Mouse (Mus musculus): Measurements from ENCODE around the gene Rars2. TPM values are rescaled to one million over a fixed set of nuclear protein-coding genes. Genes with fewer than 3 reads are reported as not detected.

Rars2 gene
- total and polyA plus RNA-seq, 2 experiments from 2014 or later = 11.0 to 45.8 TPM

- Histone ChIP-seq H3K9ac (replicated peaks; ENCODE audit: low read length) (peak overlapping the region; percentile 73; the same call in 1 of the 2 replicates), H3K36me3 (ENCODE audit: insufficient read depth, low read length) (no peaks in the 10 kb centered on the region), H3K4me3 (ENCODE audit: low read length) (peak overlapping the region; percentile 65), H3K27ac (peak overlapping the region; percentile 45; the same call in 1 of the 2 replicates), H3K27me3 (ENCODE audit: insufficient read depth, low read length) (no peaks in the 10 kb centered on the region), H3K4me2 (ENCODE audit: low read depth, low read length) (peak overlapping the region; percentile 82), H3K4me1 (ENCODE audit: insufficient read depth, low read length) (peaks cover 17% of the 10 kb centered on the region), H3K9me3 (ENCODE audit: low read length) (no peaks in the 10 kb centered on the region)
- 47% methylated on average over 8 of the region's 8 CpGs for WGBS
- DNase-seq (ENCODE audit: low spot score) (no peak), ATAC-seq (no peak)
- no peak for TF ChIP-seq CTCF (IDR thresholded peaks at IDR 0.05; ENCODE audit: low read depth)
These were observed 1.4 kb downstream of the Rars2 start for GRCm38 (mm10) chr4:34616146-34616545.

GRCm38 (mm10) chr4:34625556-34625955, 10.8 kb downstream of the Rars2 start:
- 95% methylated on average over 4 of the region's 4 CpGs for WGBS
- TF ChIP-seq CTCF (IDR thresholded peaks at IDR 0.05; ENCODE audit: low read depth) = no peak
- Histone ChIP-seq H3K27ac (no peak overlapping the region), H3K9me3 (ENCODE audit: low read length) (no peaks in the 10 kb centered on the region), H3K4me2 (ENCODE audit: low read depth, low read length) (no peak overlapping the region), H3K27me3 (ENCODE audit: insufficient read depth, low read length) (no peaks in the 10 kb centered on the region), H3K36me3 (ENCODE audit: insufficient read depth, low read length) (peaks cover 21% of the 10 kb centered on the region; the same call in 1 of the 2 replicates), H3K4me3 (ENCODE audit: low read length) (no peak overlapping the region), H3K4me1 (ENCODE audit: insufficient read depth, low read length) (no peaks in the 10 kb centered on the region), H3K9ac (replicated peaks; ENCODE audit: low read length) (no peak overlapping the region)
- ATAC-seq (no peak), DNase-seq (ENCODE audit: low spot score) (no peak)

GRCm38 (mm10) chr4:34626401-34626800, 11.6 kb downstream of the Rars2 start:
- ATAC-seq = no peak
- H3K4me2 ChIP-seq (ENCODE audit: low read depth, low read length) = no peak overlapping the region
- H3K9ac ChIP-seq (replicated peaks; ENCODE audit: low read length) = no peak overlapping the region
- H3K27ac ChIP-seq = no peak overlapping the region
- no peaks in the 10 kb centered on the region for H3K9me3 ChIP-seq (ENCODE audit: low read length)
- H3K4me3 ChIP-seq (ENCODE audit: low read length) = no peak overlapping the region
- 92% methylated on average over 6 of the region's 6 CpGs for WGBS
- no peaks in the 10 kb centered on the region for H3K4me1 ChIP-seq (ENCODE audit: insufficient read depth, low read length)
- H3K36me3 ChIP-seq (ENCODE audit: insufficient read depth, low read length) = peaks cover 25% of the 10 kb centered on the region; the same call in 1 of the 2 replicates
- no peaks in the 10 kb centered on the region for H3K27me3 ChIP-seq (ENCODE audit: insufficient read depth, low read length)
- TF ChIP-seq CTCF (IDR thresholded peaks at IDR 0.05; ENCODE audit: low read depth) = no peak
- no peak for DNase-seq (ENCODE audit: low spot score)

GRCm38 (mm10) chr4:34629956-34630355, 15.2 kb downstream of the Rars2 start:
- no peaks in the 10 kb centered on the region for H3K4me1 ChIP-seq (ENCODE audit: insufficient read depth, low read length)
- no peak for TF ChIP-seq CTCF (IDR thresholded peaks at IDR 0.05; ENCODE audit: low read depth)
- H3K27me3 ChIP-seq (ENCODE audit: insufficient read depth, low read length) = no peaks in the 10 kb centered on the region
- DNase-seq (ENCODE audit: low spot score) (no peak), ATAC-seq (no peak)
- 88% methylated on average over 1 of the region's 1 CpGs for WGBS
- H3K4me3 ChIP-seq (ENCODE audit: low read length) = no peak overlapping the region
- no peak overlapping the region for H3K4me2 ChIP-seq (ENCODE audit: low read depth, low read length)
- H3K27ac ChIP-seq = no peak overlapping the region
- H3K36me3 ChIP-seq (ENCODE audit: insufficient read depth, low read length) = peaks cover 27% of the 10 kb centered on the region; the same call in 1 of the 2 replicates
- H3K9me3 ChIP-seq (ENCODE audit: low read length) = no peaks in the 10 kb centered on the region
- H3K9ac ChIP-seq (replicated peaks; ENCODE audit: low read length) = no peak overlapping the region

- H3K36me3 ChIP-seq (ENCODE audit: insufficient read depth, low read length) = peaks cover 14% of the 10 kb centered on the region; the same call in 1 of the 2 replicates
- TF ChIP-seq CTCF (IDR thresholded peaks at IDR 0.05; ENCODE audit: low read depth) = no peak
- DNase-seq (ENCODE audit: low spot score) (no peak), ATAC-seq (no peak)
- no peak overlapping the region for H3K27ac ChIP-seq
- WGBS = 96% methylated on average over 7 of the region's 7 CpGs
- no peak overlapping the region for H3K4me3 ChIP-seq (ENCODE audit: low read length)
- no peak overlapping the region for H3K4me2 ChIP-seq (ENCODE audit: low read depth, low read length)
- no peaks in the 10 kb centered on the region for H3K27me3 ChIP-seq (ENCODE audit: insufficient read depth, low read length)
- no peak overlapping the region for H3K9ac ChIP-seq (replicated peaks; ENCODE audit: low read length)
- no peaks in the 10 kb centered on the region for H3K4me1 ChIP-seq (ENCODE audit: insufficient read depth, low read length)
- H3K9me3 ChIP-seq (ENCODE audit: low read length) = no peaks in the 10 kb centered on the region
These were observed 19.4 kb downstream of the Rars2 start for GRCm38 (mm10) chr4:34634129-34634528.

- no peak for TF ChIP-seq CTCF (IDR thresholded peaks at IDR 0.05; ENCODE audit: low read depth)
- Histone ChIP-seq H3K9ac (replicated peaks; ENCODE audit: low read length) (no peak overlapping the region), H3K4me3 (ENCODE audit: low read length) (no peak overlapping the region), H3K36me3 (ENCODE audit: insufficient read depth, low read length) (peaks cover 17% of the 10 kb centered on the region; the same call in 1 of the 2 replicates), H3K27ac (no peak overlapping the region), H3K4me2 (ENCODE audit: low read depth, low read length) (no peak overlapping the region), H3K27me3 (ENCODE audit: insufficient read depth, low read length) (no peaks in the 10 kb centered on the region), H3K9me3 (ENCODE audit: low read length) (no peaks in the 10 kb centered on the region), H3K4me1 (ENCODE audit: insufficient read depth, low read length) (no peaks in the 10 kb centered on the region)
- no peak for DNase-seq (ENCODE audit: low spot score)
- ATAC-seq = no peak
- WGBS = 85% methylated on average over 5 of the region's 5 CpGs
These were observed 21.3 kb downstream of the Rars2 start for GRCm38 (mm10) chr4:34636036-34636435.

GRCm38 (mm10) chr4:34637386-34637785, 22.6 kb downstream of the Rars2 start:
- Histone ChIP-seq H3K36me3 (ENCODE audit: insufficient read depth, low read length) (peaks cover 25% of the 10 kb centered on the region; the same call in 1 of the 2 replicates), H3K9me3 (ENCODE audit: low read length) (no peaks in the 10 kb centered on the region), H3K4me3 (ENCODE audit: low read length) (no peak overlapping the region), H3K27me3 (ENCODE audit: insufficient read depth, low read length) (no peaks in the 10 kb centered on the region), H3K4me2 (ENCODE audit: low read depth, low read length) (no peak overlapping the region), H3K27ac (no peak overlapping the region), H3K4me1 (ENCODE audit: insufficient read depth, low read length) (no peaks in the 10 kb centered on the region), H3K9ac (replicated peaks; ENCODE audit: low read length) (no peak overlapping the region)
- ATAC-seq (no peak), DNase-seq (ENCODE audit: low spot score) (no peak)
- 94% methylated on average over 7 of the region's 7 CpGs for WGBS
- TF ChIP-seq CTCF (IDR thresholded peaks at IDR 0.05; ENCODE audit: low read depth) = no peak

All from hindbrain, postnatal 0 days (tissue).